Mouse (Mus musculus): Measurements from ENCODE around the gene Zrsr1. TPM values are rescaled to one million over a fixed set of nuclear protein-coding genes. Genes with fewer than 3 reads are reported as not detected.

Zrsr1 gene
- total RNA-seq (2018; cell fraction: chromatin; rRNA removed) = 10 to 100 TPM in 14 of 26 experiments, 1 to 10 TPM in 12; 3.5 to 50.9 (median 12.9) TPM
- 10 to 100 TPM in 14 of 26 experiments, 1 to 10 TPM in 12; 4.8 to 21.7 (median 10.6) TPM for total RNA-seq (2018; cell fraction: cytosol; rRNA removed)
- 10 to 100 TPM in 17 of 26 experiments, 1 to 10 TPM in 9; 6.9 to 37.6 (median 11.9) TPM for total RNA-seq (2018; cell fraction: nucleus; rRNA removed)
- 5.8 to 35.6 TPM (median 21.9 TPM) in 3 replicates for polyA plus RNA-seq (2018)

GRCm38 (mm10) chr11:22971835-22972709 is at the start of gene Zrsr1:
Gene Zrsr1 (plus strand): TSS chr11:22972005.
- WGBS (ENCODE audit: missing documents) = 55% methylated on average over 54 of the region's 56 CpGs
- Histone ChIP-seq H3K4me3 (ENCODE audit: inconsistent target) (peak within 1 kb of the TSS; percentile 66), H3K27ac (peak within 1 kb of the TSS; percentile 57), H3K36me3 (ENCODE audit: inconsistent target) (no peaks in the 10 kb centered on the region), H3K79me2 (ENCODE audit: inconsistent target) (peaks cover 79% of the 10 kb centered on the region)

- whole genome bisulfite sequencing (ENCODE audit: missing documents) = 75% methylated on average over 2 of the region's 2 CpGs
- Histone ChIP-seq H3K27ac (no peak overlapping the region), H3K36me3 (ENCODE audit: inconsistent target) (no peaks in the 10 kb centered on the region), H3K79me2 (ENCODE audit: inconsistent target) (no peaks in the 10 kb centered on the region), H3K4me3 (ENCODE audit: inconsistent target) (no peak overlapping the region)
Observed at GRCm38 (mm10) chr11:22922546-22922945, 49.3 kb upstream of the Zrsr1 start.

- 100% methylated on average over 2 of the region's 2 CpGs for WGBS (ENCODE audit: missing documents)
- Histone ChIP-seq H3K79me2 (ENCODE audit: inconsistent target) (no peaks in the 10 kb centered on the region), H3K27ac (no peak overlapping the region), H3K36me3 (ENCODE audit: inconsistent target) (no peaks in the 10 kb centered on the region), H3K4me3 (ENCODE audit: inconsistent target) (no peak overlapping the region)
Observed at GRCm38 (mm10) chr11:22923606-22924005, 48.2 kb upstream of the Zrsr1 start.

- no peaks in the 10 kb centered on the region for H3K36me3 ChIP-seq (ENCODE audit: inconsistent target)
- H3K79me2 ChIP-seq (ENCODE audit: inconsistent target) = no peaks in the 10 kb centered on the region
- no peak overlapping the region for H3K4me3 ChIP-seq (ENCODE audit: inconsistent target)
- 7% methylated on average over 8 of the region's 8 CpGs for WGBS (ENCODE audit: missing documents)
- H3K27ac ChIP-seq = peak overlapping the region; percentile 57
Observed at GRCm38 (mm10) chr11:22928586-22929169, 43.1 kb upstream of the Zrsr1 start.

GRCm38 (mm10) chr11:22930129-22930528 is 41.7 kb upstream of the Zrsr1 start:
- H3K36me3 ChIP-seq (ENCODE audit: inconsistent target) = no peaks in the 10 kb centered on the region
- H3K27ac ChIP-seq = no peak overlapping the region
- H3K4me3 ChIP-seq (ENCODE audit: inconsistent target) = no peak overlapping the region
- no peaks in the 10 kb centered on the region for H3K79me2 ChIP-seq (ENCODE audit: inconsistent target)
- WGBS (ENCODE audit: missing documents) = 54% methylated on average over 2 of the region's 2 CpGs

- WGBS (ENCODE audit: missing documents) = 100% methylated on average over 2 of the region's 2 CpGs
- no peak overlapping the region for H3K4me3 ChIP-seq (ENCODE audit: inconsistent target)
- H3K36me3 ChIP-seq (ENCODE audit: inconsistent target) = no peaks in the 10 kb centered on the region
Observed at GRCm38 (mm10) chr11:22931320-22931905, 40.4 kb upstream of the Zrsr1 start.

GRCm38 (mm10) chr11:22932167-22932566 is 39.6 kb upstream of the Zrsr1 start:
- no peak overlapping the region for H3K27ac ChIP-seq
- no peaks in the 10 kb centered on the region for H3K79me2 ChIP-seq (ENCODE audit: inconsistent target)
- H3K36me3 ChIP-seq (ENCODE audit: inconsistent target) = no peaks in the 10 kb centered on the region
- no peak overlapping the region for H3K4me3 ChIP-seq (ENCODE audit: inconsistent target)

More at GRCm38 (mm10) chr11:22931320-22931905, 40.4 kb upstream of the Zrsr1 start:
- Histone ChIP-seq H3K27ac (no peak overlapping the region), H3K79me2 (ENCODE audit: inconsistent target) (no peaks in the 10 kb centered on the region)

GRCm38 (mm10) chr11:22936446-22937125 is 35.2 kb upstream of the Zrsr1 start:
- no peaks in the 10 kb centered on the region for H3K79me2 ChIP-seq (ENCODE audit: inconsistent target)
- H3K36me3 ChIP-seq (ENCODE audit: inconsistent target) = no peaks in the 10 kb centered on the region
- WGBS (ENCODE audit: missing documents) = 60% methylated on average over 5 of the region's 5 CpGs
- no peak overlapping the region for H3K4me3 ChIP-seq (ENCODE audit: inconsistent target)
- no peak overlapping the region for H3K27ac ChIP-seq

- H3K27ac ChIP-seq = no peak overlapping the region
- 96% methylated on average over 4 of the region's 4 CpGs for WGBS (ENCODE audit: missing documents)
- no peaks in the 10 kb centered on the region for H3K36me3 ChIP-seq (ENCODE audit: inconsistent target)
- no peaks in the 10 kb centered on the region for H3K79me2 ChIP-seq (ENCODE audit: inconsistent target)
- no peak overlapping the region for H3K4me3 ChIP-seq (ENCODE audit: inconsistent target)
Observed at GRCm38 (mm10) chr11:22937716-22938316, 34.0 kb upstream of the Zrsr1 start.

- Histone ChIP-seq H3K4me3 (ENCODE audit: inconsistent target) (no peak overlapping the region), H3K27ac (no peak overlapping the region), H3K79me2 (ENCODE audit: inconsistent target) (no peaks in the 10 kb centered on the region), H3K36me3 (ENCODE audit: inconsistent target) (no peaks in the 10 kb centered on the region)
- WGBS (ENCODE audit: missing documents) = 93% methylated on average over 2 of the region's 2 CpGs
Observed at GRCm38 (mm10) chr11:22938983-22939382, 32.8 kb upstream of the Zrsr1 start.

GRCm38 (mm10) chr11:22949101-22949500 is 22.7 kb upstream of the Zrsr1 start:
- WGBS (ENCODE audit: missing documents) = 91% methylated on average over 1 of the region's 1 CpGs
- Histone ChIP-seq H3K36me3 (ENCODE audit: inconsistent target) (no peaks in the 10 kb centered on the region), H3K27ac (no peak overlapping the region), H3K4me3 (ENCODE audit: inconsistent target) (no peak overlapping the region), H3K79me2 (ENCODE audit: inconsistent target) (no peaks in the 10 kb centered on the region)

GRCm38 (mm10) chr11:22950131-22950530 is 21.7 kb upstream of the Zrsr1 start:
- Histone ChIP-seq H3K79me2 (ENCODE audit: inconsistent target) (no peaks in the 10 kb centered on the region), H3K27ac (no peak overlapping the region), H3K4me3 (ENCODE audit: inconsistent target) (no peak overlapping the region), H3K36me3 (ENCODE audit: inconsistent target) (no peaks in the 10 kb centered on the region)
- WGBS (ENCODE audit: missing documents) = 100% methylated on average over 6 of the region's 6 CpGs

- Histone ChIP-seq H3K27ac (peak overlapping the region; percentile 13; the same call in 1 of the 2 replicates), H3K79me2 (ENCODE audit: inconsistent target) (no peaks in the 10 kb centered on the region; the same call in 1 of the 2 replicates), H3K36me3 (ENCODE audit: inconsistent target) (no peaks in the 10 kb centered on the region), H3K4me3 (ENCODE audit: inconsistent target) (no peak overlapping the region)
- 30% methylated on average over 5 of the region's 7 CpGs for WGBS (ENCODE audit: missing documents)
Observed at GRCm38 (mm10) chr11:22952668-22953067, 19.1 kb upstream of the Zrsr1 start.

- 95% methylated on average over 6 of the region's 6 CpGs for WGBS (ENCODE audit: missing documents)
- no peak overlapping the region for H3K4me3 ChIP-seq (ENCODE audit: inconsistent target)
- H3K27ac ChIP-seq = no peak overlapping the region
- H3K36me3 ChIP-seq (ENCODE audit: inconsistent target) = no peaks in the 10 kb centered on the region
- H3K79me2 ChIP-seq (ENCODE audit: inconsistent target) = peaks cover 23% of the 10 kb centered on the region; the same call in 1 of the 2 replicates
Observed at GRCm38 (mm10) chr11:22956346-22956745, 15.5 kb upstream of the Zrsr1 start.

Measured in macrophage (primary cell).